Mouse (Mus musculus) embryonic facial prominence, embryonic 10.5 days (tissue): Measurements from ENCODE around the gene Noct. TPM values are rescaled to one million over a fixed set of nuclear protein-coding genes. Genes with fewer than 3 reads are reported as not detected.

Experiments used
- DNase-seq: peaks from one replicate; pipeline ENCODE4 v3.0.0-alpha.2; 2017; ENCODE audit warnings: low spot score
- H3K27ac ChIP-seq: fragments of 300-500 bp; sonication (generic); replicated peaks from 2 replicates; pipeline ENCODE4 v1.5.1; 2016; ENCODE audit warnings: mild to moderate bottlenecking
- H3K27me3 ChIP-seq: fragments of 300-500 bp; sonication (generic); replicated peaks from 2 replicates; pipeline ENCODE4 v1.6.1; 2016; ENCODE audit warnings: low read depth, mild to moderate bottlenecking; ENCODE audit not compliant: poor library complexity, severe bottlenecking
- H3K36me3 ChIP-seq: fragments of 300-500 bp; sonication (generic); replicated peaks from 2 replicates; pipeline ENCODE4 v1.6.1; 2016; ENCODE audit warnings: mild to moderate bottlenecking, moderate library complexity
- H3K4me1 ChIP-seq: fragments of 300-500 bp; sonication (generic); 2 replicates; pipeline ENCODE4 v1.6.1; 2016
- H3K4me3 ChIP-seq: fragments of 300-500 bp; sonication (generic); 2 replicates; pipeline ENCODE4 v1.5.1; 2016; ENCODE audit warnings: mild to moderate bottlenecking, moderate library complexity
- H3K9me3 ChIP-seq: fragments of 300-500 bp; sonication (generic); 2 replicates; pipeline ENCODE4 v1.6.1; 2016; ENCODE audit warnings: mild to moderate bottlenecking
- WGBS: fragments of 180-500 bp; shearing (Covaris S2); methylation state at CpG from one replicate; pipeline ENCODE4 v1.1.7; 2016; 5-methylcytosine and 5-hydroxymethylcytosine counted together
- polyA plus RNA-seq: library from polyadenylated mRNA; unstranded; fragments of >200 nt; fragmentation: Nextera tagmentation; extraction: Ambion mirVana; gene quantifications from 2 replicates; pipeline ENCODE4 v1.2.1, GENCODE M21; 2016

The Noct gene
- polyA plus RNA-seq, 1 experiment from 2014 or later = 9.6 TPM

- Histone ChIP-seq H3K27me3 (no peaks in the 10 kb centered on the region), H3K36me3 (peaks cover 100% of the 10 kb centered on the region), H3K4me3 (no peak overlapping the region), H3K4me1 (no peaks in the 10 kb centered on the region), H3K9me3 (no peaks in the 10 kb centered on the region), H3K27ac (no peak overlapping the region)
- no peak for DNase-seq
- WGBS = 94% methylated on average over 5 of the region's 5 CpGs
These were observed 33.8 kb downstream of the Noct start for GRCm38 (mm10) chr3:51258070-51258469.

- no peaks in the 10 kb centered on the region for H3K27me3 ChIP-seq
- H3K4me3 ChIP-seq = no peak overlapping the region
- DNase-seq = no peak
- WGBS = 94% methylated on average over 8 of the region's 8 CpGs
- no peaks in the 10 kb centered on the region for H3K9me3 ChIP-seq
- H3K27ac ChIP-seq = no peak overlapping the region
- H3K36me3 ChIP-seq = peaks cover 91% of the 10 kb centered on the region
- no peaks in the 10 kb centered on the region for H3K4me1 ChIP-seq
These were observed 38.7 kb downstream of the Noct start for GRCm38 (mm10) chr3:51262942-51263341.

- Histone ChIP-seq H3K27ac (no peak overlapping the region), H3K4me1 (no peaks in the 10 kb centered on the region), H3K9me3 (no peaks in the 10 kb centered on the region), H3K4me3 (no peak overlapping the region), H3K36me3 (peaks cover 40% of the 10 kb centered on the region), H3K27me3 (no peaks in the 10 kb centered on the region)
- WGBS = 90% methylated on average over 12 of the region's 12 CpGs
- DNase-seq = no peak
These were observed 44.2 kb downstream of the Noct start for GRCm38 (mm10) chr3:51268434-51268833.

- 88% methylated on average over 12 of the region's 12 CpGs for WGBS
- peaks cover 5% of the 10 kb centered on the region for H3K4me1 ChIP-seq
- no peak overlapping the region for H3K4me3 ChIP-seq
- no peak for DNase-seq
- H3K27ac ChIP-seq = no peak overlapping the region
- no peaks in the 10 kb centered on the region for H3K9me3 ChIP-seq
- H3K27me3 ChIP-seq = no peaks in the 10 kb centered on the region
- H3K36me3 ChIP-seq = peaks cover 24% of the 10 kb centered on the region
These were observed 46.0 kb downstream of the Noct start for GRCm38 (mm10) chr3:51270069-51270817.

GRCm38 (mm10) chr3:51275956-51276398 lies 51.7 kb downstream of the Noct start:
- DNase-seq = peak; percentile 99
- under 1% methylated on average over 33 of the region's 33 CpGs for WGBS
- peak overlapping the region; percentile 98 for H3K27ac ChIP-seq
- no peaks in the 10 kb centered on the region for H3K27me3 ChIP-seq
- peaks cover 18% of the 10 kb centered on the region for H3K4me1 ChIP-seq
- peak overlapping the region; percentile 99 for H3K4me3 ChIP-seq
- H3K9me3 ChIP-seq = no peaks in the 10 kb centered on the region
- peaks cover 6% of the 10 kb centered on the region; the same call in 1 of the 2 replicates for H3K36me3 ChIP-seq

DNA sequence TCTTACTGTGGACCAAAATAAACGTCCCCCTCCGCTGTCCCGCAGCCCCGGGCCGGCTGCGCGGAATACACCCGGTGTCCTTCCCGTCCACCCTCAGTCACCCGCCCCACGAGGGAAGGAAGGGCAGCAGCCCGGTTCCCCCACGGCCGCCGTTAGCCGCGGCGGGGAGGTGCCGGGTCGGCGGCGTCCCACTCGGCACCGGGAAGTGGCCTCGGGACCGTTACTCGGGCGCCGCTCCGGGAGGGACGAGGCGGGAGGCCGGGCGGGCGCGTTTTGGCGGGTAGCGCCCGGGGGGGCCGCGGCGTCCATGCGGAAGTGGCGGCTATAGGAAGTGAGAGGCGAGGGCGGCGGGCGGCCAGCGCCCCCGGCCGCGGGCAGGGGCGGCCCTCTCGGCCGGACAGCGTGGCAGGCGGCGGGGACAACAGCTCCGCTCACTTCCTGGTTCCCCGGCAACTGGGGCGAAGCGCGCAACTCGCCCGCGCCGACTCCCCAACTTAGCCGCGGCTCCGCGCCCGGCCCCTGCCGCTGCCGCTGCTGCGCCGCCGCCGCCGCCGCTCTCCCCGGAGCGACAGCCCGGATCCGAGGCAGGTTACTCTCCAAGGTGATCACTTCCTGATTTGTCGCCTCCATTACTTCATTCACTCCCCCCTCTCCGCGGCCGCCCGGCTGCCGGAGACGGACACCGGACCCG lies 52.3 kb downstream of the Noct start:
- Histone ChIP-seq H3K9me3 (no peaks in the 10 kb centered on the region), H3K36me3 (peaks cover 6% of the 10 kb centered on the region; the same call in 1 of the 2 replicates), H3K27ac (peak overlapping the region; percentile 98), H3K27me3 (no peaks in the 10 kb centered on the region), H3K4me1 (peaks cover 18% of the 10 kb centered on the region), H3K4me3 (peak overlapping the region; percentile 99)
- under 1% methylated on average over 93 of the region's 93 CpGs for WGBS
- DNase-seq = peak; percentile 71

- peak; percentile 90 for DNase-seq
- Histone ChIP-seq H3K9me3 (no peaks in the 10 kb centered on the region), H3K4me3 (peak overlapping the region; percentile 99), H3K27me3 (no peaks in the 10 kb centered on the region), H3K4me1 (peaks cover 18% of the 10 kb centered on the region), H3K27ac (peak overlapping the region; percentile 98), H3K36me3 (peaks cover 6% of the 10 kb centered on the region; the same call in 1 of the 2 replicates)
- WGBS = under 1% methylated on average over 75 of the region's 75 CpGs
These were observed 53.2 kb downstream of the Noct start for GRCm38 (mm10) chr3:51277201-51278150.

- no peaks in the 10 kb centered on the region for H3K27me3 ChIP-seq
- peaks cover 18% of the 10 kb centered on the region for H3K4me1 ChIP-seq
- H3K36me3 ChIP-seq = peaks cover 1% of the 10 kb centered on the region; the same call in 1 of the 2 replicates
- H3K9me3 ChIP-seq = no peaks in the 10 kb centered on the region
- peak overlapping the region; percentile 99; the same call in 1 of the 2 replicates for H3K4me3 ChIP-seq
- WGBS = 76% methylated on average over 4 of the region's 4 CpGs
- DNase-seq = no peak
- no peak overlapping the region for H3K27ac ChIP-seq
These were observed 54.2 kb downstream of the Noct start for GRCm38 (mm10) chr3:51278433-51278832.

- Histone ChIP-seq H3K36me3 (peaks cover 9% of the 10 kb centered on the region), H3K27ac (no peak overlapping the region), H3K9me3 (no peaks in the 10 kb centered on the region), H3K4me3 (no peak overlapping the region), H3K27me3 (no peaks in the 10 kb centered on the region), H3K4me1 (peaks cover 10% of the 10 kb centered on the region)
- no peak for DNase-seq
- 95% methylated on average over 4 of the region's 4 CpGs for WGBS
These were observed 57.5 kb downstream of the Noct start for GRCm38 (mm10) chr3:51281727-51282126.

GRCm38 (mm10) chr3:51284375-51284774 lies 60.1 kb downstream of the Noct start:
- H3K4me3 ChIP-seq = no peak overlapping the region
- no peaks in the 10 kb centered on the region for H3K27me3 ChIP-seq
- no peak for DNase-seq
- WGBS = 56% methylated on average over 1 of the region's 1 CpGs
- H3K9me3 ChIP-seq = no peaks in the 10 kb centered on the region
- H3K4me1 ChIP-seq = no peaks in the 10 kb centered on the region
- no peak overlapping the region for H3K27ac ChIP-seq
- peaks cover 9% of the 10 kb centered on the region for H3K36me3 ChIP-seq

GRCm38 (mm10) chr3:51288880-51289821 lies 64.9 kb downstream of the Noct start:
- no peaks in the 10 kb centered on the region for H3K27me3 ChIP-seq
- no peak overlapping the region for H3K4me3 ChIP-seq
- no peaks in the 10 kb centered on the region for H3K9me3 ChIP-seq
- WGBS = 56% methylated on average over 11 of the region's 11 CpGs
- DNase-seq = peak; percentile 81
- H3K36me3 ChIP-seq = peaks cover 23% of the 10 kb centered on the region
- peak overlapping the region; percentile 78 for H3K27ac ChIP-seq
- H3K4me1 ChIP-seq = no peaks in the 10 kb centered on the region
